Mouse (Mus musculus) liver, postnatal 0 days (tissue): ENCODE measurements at regions not wholly inside any gene's neighbourhood (a gene's known extent, or its start where the extent isn't known, plus 50 kb on each side); places are given as distances from the start of the nearest gene placed in this dataset.

ENCODE experiments used
- CTCF ChIP-seq: sonication (generic); IDR thresholded peaks from 2 replicates; pipeline ENCODE4 v1.5.1; 2016; ENCODE audit warnings: antibody characterized with exemption, low read depth
- EP300 ChIP-seq: IDR thresholded peaks from 2 replicates; pipeline ENCODE4 v1.6.1; 2016; ENCODE audit warnings: antibody characterized with exemption, low read depth, mild to moderate bottlenecking

GRCm38 (mm10) chr4:29337245-29337644, 524.3 kb downstream of the Epha7 start:
- TF ChIP-seq CTCF = no peak
- no peak for TF ChIP-seq EP300
